Mouse (Mus musculus) large intestine, adult 2 months (tissue): Measurements from ENCODE around the gene Plekha6. TPM values are rescaled to one million over a fixed set of nuclear protein-coding genes. Genes with fewer than 3 reads are reported as not detected.
A peak's percentile ranks its signal among the peaks of the same experiment; 100 is the strongest.
"Not testable (repeated sequence)": the region's sequence is repeated elsewhere in the genome, so short reads cannot be mapped to it uniquely, and the experiment has no call there.

ENCODE experiments used
- DNase-seq: peaks from one replicate; pipeline ENCODE4 v3.0.0-alpha.2; 2012; ENCODE audit warnings: low read depth, low spot score
- WGBS: fragments of 180-500 bp; shearing (Covaris S2); methylation state at CpG from one replicate; pipeline ENCODE4 v1.1.7; 2018; 5-methylcytosine and 5-hydroxymethylcytosine counted together
- polyA plus RNA-seq: library from polyadenylated mRNA; depleted of rRNA; stranded (reverse); fragments of >200 nt; gene quantifications from 2 replicates; pipeline ENCODE4 v1.2.3, GENCODE M21; 2012; rRNA removed

The Plekha6 gene
- polyA plus RNA-seq, 1 experiment = 45.8 TPM

DNA sequence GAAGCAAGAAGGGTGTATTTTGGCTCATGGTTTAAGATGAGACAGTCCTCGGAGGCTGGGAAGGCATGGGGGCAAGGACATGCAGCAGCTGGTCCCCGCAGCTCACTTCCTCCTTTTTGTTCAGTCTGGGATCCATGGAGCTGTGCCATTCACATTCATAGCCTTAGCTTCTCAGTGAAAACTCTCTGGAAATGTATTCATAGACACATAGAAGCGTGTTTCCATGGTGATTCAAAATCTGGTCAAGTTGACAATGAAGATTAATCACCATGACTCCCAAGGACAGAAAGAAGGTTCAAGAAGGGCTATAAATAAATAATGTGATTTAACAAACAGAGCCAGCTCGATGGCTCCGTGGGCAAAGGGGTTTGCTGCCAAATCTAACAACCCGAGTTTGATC is 169.9 kb downstream of the Plekha6 start:
- 79% methylated on average over 6 of the region's 6 CpGs for WGBS

DNA sequence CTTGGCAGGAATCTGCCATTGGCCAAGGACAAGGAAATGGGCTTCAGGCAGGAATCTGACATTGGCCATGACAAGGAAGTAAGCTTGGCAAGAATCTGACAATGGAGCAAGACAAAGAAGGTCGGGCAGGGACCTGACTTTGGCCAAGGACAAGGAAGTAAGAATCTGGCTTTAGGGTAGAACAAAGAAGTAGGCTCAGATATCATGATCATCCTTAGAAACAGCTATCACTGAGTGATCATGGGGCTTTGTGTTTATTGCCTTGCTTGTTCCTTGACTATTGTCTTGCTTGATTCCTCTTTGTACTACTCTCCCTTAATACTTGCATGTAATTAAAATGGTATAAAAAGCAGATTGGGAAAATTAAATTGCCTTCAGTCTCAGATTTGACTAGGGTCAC is 176.4 kb downstream of the Plekha6 start:
- WGBS = 16% methylated on average over 1 of the region's 1 CpGs
- not testable (repeated sequence) for DNase-seq

More for the DNA sequence above, 169.9 kb downstream of the Plekha6 start:
- DNase-seq = no peak

DNA sequence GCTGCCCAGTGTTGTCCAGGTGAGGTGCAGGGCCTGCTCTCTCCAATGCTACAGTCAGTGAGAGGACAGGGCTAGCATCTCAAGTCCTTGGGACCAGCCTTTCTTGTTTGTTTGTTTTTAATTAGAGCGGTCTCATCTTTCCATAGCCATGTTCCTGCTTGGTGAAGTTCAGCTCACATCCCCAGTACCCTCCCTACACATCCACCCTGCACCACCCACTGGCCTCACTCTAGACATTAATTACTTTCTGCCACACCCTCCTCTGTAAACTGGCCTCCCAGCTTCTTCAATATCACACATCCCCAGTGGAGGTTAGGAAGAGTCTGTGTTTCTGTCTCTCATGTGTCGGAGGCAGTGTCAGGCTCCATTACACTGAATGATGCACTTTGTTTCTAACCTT is 180.3 kb downstream of the Plekha6 start:
- 71% methylated on average over 2 of the region's 2 CpGs for WGBS
- no peak for DNase-seq

DNA sequence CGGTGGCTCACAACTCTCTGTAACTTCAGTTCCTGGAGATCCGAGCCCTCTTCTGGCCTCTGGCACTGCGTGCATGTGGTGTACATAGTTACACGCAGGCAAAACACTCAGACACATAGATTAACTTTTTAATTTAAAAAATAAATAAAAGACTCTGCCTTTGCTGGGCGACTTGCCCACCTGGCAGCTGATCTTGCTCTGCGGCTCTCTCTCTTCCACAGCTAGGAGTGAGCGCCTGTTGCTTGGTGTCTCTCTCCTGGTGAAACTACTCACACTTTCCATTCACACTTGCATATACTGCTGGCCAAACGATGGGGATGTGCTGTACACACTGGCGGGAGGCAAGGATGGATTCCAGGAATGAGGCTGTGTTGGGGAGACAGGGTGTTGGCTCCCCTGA is 182.5 kb downstream of the Plekha6 start:
- 73% methylated on average over 9 of the region's 9 CpGs for WGBS
- DNase-seq = no peak

DNA sequence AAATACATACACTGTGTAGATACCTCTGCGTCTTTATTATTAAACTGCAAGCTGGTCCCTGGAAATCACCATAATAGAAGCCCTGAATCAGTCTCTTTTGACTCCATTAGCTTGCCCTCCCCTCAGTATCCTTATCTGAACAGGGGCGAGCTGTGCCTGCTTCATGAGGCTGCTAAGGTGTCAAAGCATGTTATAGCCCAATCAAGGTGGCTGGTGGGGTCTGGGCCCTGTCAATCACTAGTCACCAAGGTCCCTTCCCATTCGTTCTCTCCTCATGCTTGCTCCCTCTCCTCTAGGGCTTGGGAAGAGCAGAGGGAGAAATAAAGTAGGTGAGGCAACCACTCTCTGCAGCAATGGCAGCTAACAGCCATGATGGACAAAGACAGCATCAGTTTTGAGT is 183.2 kb downstream of the Plekha6 start:
- 83% methylated on average over 3 of the region's 3 CpGs for WGBS
- DNase-seq = no peak

DNA sequence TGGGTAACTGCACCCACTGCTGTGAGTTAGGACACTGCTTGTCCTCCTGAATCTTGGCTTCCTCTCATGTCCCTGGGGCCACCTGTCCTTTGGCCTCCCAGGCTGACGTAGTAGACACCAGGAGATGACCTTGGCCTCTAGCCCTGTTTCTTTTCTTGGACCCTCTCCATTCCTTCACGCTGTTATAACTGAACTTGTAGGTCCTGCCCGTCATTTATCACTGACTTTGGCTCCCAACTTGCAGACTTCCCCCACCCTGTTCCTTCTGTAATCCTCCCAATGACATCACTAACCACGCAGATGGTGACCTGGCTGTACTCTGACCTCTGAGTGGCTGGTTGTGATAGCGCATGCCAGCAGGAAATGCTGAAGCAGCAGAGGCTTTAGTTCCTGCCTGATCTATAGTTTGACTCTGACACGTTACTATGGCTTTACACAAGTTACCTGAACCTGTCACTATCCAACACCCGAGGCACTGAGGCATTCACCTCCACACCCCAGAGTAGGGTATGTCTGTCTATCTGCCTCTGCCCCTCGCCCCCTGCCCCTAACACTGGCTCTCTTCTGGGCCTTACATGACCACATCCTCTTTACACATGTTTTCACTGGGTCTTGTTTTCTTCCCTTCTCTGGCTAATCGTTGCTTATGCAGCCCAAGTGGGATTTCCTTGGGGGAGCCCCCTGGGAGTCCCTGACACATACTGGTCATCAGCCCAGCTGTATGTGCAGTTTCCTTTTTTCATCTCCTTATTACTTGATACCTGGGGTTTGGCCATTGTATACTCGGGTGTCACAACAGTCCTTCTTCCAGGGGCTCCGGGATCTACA is 183.9 kb downstream of the Plekha6 start:
- 37% methylated on average over 11 of the region's 11 CpGs for WGBS
- peak; percentile 43 for DNase-seq

DNA sequence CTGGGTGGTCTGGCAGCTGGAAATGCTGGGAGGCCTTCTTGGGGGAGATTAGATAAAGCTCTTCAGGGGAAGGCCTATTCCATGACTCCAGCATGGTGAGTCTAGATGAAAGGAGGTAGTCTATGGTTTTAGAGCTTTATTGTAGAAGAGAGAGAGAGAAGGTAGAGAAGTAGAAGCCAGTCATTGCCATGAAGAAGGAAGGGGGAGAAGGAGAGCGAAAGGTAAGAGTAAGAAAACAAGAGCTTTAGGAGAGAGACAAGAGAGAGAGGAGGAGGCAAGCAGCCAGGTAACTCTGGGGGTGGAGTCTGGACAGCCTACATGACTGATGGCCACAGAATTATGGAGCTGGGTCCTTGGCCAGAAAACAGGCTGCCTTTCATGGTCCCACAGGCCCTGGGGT is 186.2 kb downstream of the Plekha6 start, which contains the start of gene Ren1:
Ren1 (plus strand) TSS at position 301 of the 400 bp plus-strand sequence.
- WGBS = 91% methylated on average over 1 of the region's 1 CpGs

DNA sequence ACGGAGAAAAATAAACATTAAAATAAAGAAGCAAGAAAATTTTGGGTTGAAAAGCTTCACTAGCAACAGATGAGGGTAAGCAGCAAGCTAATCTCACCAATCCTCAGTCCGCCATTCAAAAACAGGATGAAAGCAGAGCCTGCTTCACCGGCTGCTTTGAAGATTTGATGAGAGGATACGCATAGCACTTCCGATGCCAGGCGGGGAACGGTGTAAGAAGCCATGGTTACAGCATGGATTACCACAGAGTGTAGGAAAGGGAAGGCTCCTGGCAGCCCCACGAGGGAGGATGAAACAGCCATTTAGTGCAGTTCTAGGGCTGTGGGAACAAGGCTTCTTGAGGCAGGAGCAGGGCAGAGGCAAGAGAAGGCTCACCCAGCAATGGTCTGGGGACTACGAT is 187.8 kb downstream of the Plekha6 start:
- WGBS = 67% methylated on average over 9 of the region's 9 CpGs
- DNase-seq = no peak

More for the DNA sequence above, 186.2 kb downstream of the Plekha6 start, which contains the start of gene Ren1:
- no peak for DNase-seq

Other genes with a start within 250 kb of the Plekha6 start
- gene Mdm4, start 133.6 kb upstream of the Plekha6 start, polyA plus RNA-seq = 17.0 and 38.6 TPM in 2 replicates
- 20.3 and 35.8 TPM in 2 replicates for gene Pik3c2b, start 118.5 kb upstream of the Plekha6 start, polyA plus RNA-seq
- 26.2 and 42.7 TPM in 2 replicates for gene Ppp1r15b, start 33.1 kb upstream of the Plekha6 start, polyA plus RNA-seq
- gene Golt1a, start 145.6 kb downstream of the Plekha6 start, polyA plus RNA-seq = 53.3 and 65.3 TPM in 2 replicates
- not detected in 2 replicates for gene Kiss1, start 157.7 kb downstream of the Plekha6 start, polyA plus RNA-seq
- 1.5 and 2.6 TPM in 2 replicates for gene Ren1, start 186.3 kb downstream of the Plekha6 start, polyA plus RNA-seq
- 0.81 and 1.0 TPM in 2 replicates for gene Etnk2, start 199.4 kb downstream of the Plekha6 start, polyA plus RNA-seq